Mouse (Mus musculus) embryonic fibroblast, embryonic 13.5 days (primary cell): ENCODE results near the gene Chd5.

Experiments used
- CTCF ChIP-seq: IDR thresholded peaks from 2 replicates; pipeline ENCODE4 v1.5.1; 2011; ENCODE audit warnings: mild to moderate bottlenecking, control low read depth, low read length, moderate library complexity, borderline replicate concordance; ENCODE audit not compliant: insufficient read depth
- POLR2A ChIP-seq: IDR thresholded peaks from 2 replicates; pipeline ENCODE4 v1.6.1; 2011; ENCODE audit warnings: low read depth, mild to moderate bottlenecking, control low read depth, low read length, moderate library complexity

DNA sequence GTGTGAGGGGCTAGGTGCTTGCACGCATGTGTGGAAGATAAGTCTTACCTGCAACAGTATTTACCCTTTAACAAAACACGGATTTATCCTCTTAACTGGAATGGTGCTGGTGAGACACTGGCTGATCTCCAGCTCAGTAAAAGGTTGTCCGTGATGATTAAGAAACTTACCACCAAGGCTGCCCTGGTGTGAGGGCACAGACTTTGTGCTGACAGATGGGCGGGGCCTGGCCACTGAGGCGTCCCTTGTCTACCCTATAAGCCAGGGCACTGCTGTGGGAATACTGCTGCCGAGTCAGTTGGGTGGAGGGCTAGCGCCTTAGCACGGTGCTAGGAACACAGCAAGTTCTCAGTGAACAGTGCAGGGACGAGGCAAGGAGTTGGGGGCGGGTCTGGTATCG is 36.4 kb upstream of the Chd5 start:
- no peak for TF ChIP-seq CTCF
- no peak for TF ChIP-seq POLR2A
